8 mouse cellular contexts compared by ENCODE assay signal in the genomic region with DNA sequence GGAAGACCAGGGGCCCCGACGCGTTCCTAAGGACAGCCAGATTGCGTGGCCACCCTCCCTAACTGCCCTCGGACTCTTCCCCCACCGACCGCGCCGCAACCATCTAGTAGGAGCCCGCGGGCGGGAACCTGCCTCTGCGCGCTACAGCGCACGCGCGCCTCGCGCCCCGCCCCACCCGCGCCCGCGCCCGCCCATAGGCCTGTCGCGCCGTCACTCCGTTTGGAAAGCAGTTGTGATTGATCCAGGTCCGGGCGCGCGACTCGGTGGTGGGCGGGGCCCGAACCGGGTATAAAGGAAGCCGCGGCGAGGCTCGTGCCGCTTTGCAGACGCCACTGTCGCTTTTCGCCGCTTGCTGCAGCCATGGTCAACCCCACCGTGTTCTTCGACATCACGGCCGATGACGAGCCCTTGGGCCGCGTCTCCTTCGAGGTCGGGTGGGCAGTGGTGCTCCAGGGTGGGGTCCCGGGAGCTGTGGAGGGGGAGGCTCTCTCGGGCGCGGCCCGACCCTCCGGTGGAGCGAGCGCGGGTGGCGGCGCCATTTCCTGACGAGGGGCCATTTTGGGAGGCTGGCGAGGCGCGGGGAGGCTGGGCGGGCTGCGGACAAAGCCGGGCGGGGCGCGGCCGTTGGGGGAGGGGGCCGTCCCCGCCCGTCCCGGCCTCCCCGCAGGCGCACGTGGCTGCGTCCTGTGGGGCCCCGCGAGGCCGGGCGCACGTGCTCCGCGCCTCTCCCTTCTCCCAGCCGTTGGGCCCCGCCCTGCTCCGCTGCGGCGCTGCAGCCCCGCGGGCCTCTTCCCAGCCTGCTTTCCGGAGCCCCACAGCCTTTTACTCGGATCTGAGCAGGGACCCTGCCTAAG. TPM values are rescaled to one million over a fixed set of nuclear protein-coding genes. Genes with fewer than 3 reads are reported as not detected.
A peak's percentile ranks its signal among the peaks of the same experiment; 100 is the strongest.
DNase-seq lines count a peak whose midpoint lies in the region; ATAC-seq and TF ChIP-seq lines count a peak whose summit lies in the region.

No protein-coding gene starts in this region.

- peak overlapping the region; percentile 98 for H3K27ac ChIP-seq in cortical plate, adult 2 months (ENCODE audit: insufficient read depth, low read length)

- peak; percentile 81 for ATAC-seq in megakaryocyte, adult 5-6 weeks (ENCODE audit: poor library complexity, severe bottlenecking)

- TF ChIP-seq CTCF in cortical plate, adult 2 months (IDR thresholded peaks at IDR 0.05; ENCODE audit: extremely low read depth, insufficient read depth, low read length) = no peak

- peak; percentile 88; the same call in 1 of the 2 replicates for TF ChIP-seq POLR2A in cortical plate, adult 2 months (IDR thresholded peaks at IDR 0.05; ENCODE audit: extremely low read depth, insufficient read depth, low read length)

- peak overlapping the region; percentile 56 for H3K4me3 ChIP-seq in cortical plate, adult 2 months (ENCODE audit: insufficient read depth, low read length)

- DNase-seq in adipocyte (ENCODE audit: low spot score) = peak; percentile 94
- peak; percentile 97 to 98 for DNase-seq in gastrocnemius, adult 8-10 months (ENCODE audit: low spot score in 2 of 2)
- DNase-seq in induced T-regulatory cell, adult 2 months (ENCODE audit: low read depth) = peak; percentile 97
- peak; percentile 98 to 99 for DNase-seq in left cerebral cortex, adult 8-10 months (ENCODE audit: low spot score in 2 of 2)
- peak; percentile 97 for DNase-seq in right cerebral cortex, adult 18-20 months
- peak; percentile 100 for DNase-seq in urinary bladder, adult 2 months (ENCODE audit: low spot score)

- H3K4me1 ChIP-seq in cortical plate, adult 2 months (ENCODE audit: control insufficient read depth, insufficient read depth, low read length) = peaks cover 4% of the 10 kb centered on the region; the same call in 1 of the 2 replicates

RNA-seq across cellular contexts. Expression of a gene that starts 0.5 kb away (rescaled TPM):
- polyA plus RNA-seq in cortical plate, adult 2 months (2012; rRNA removed) = 2,439 and 2,636 TPM in 2 replicates
- total RNA-seq in gastrocnemius, adult 8-10 months (2022) = 100 to 1,000 TPM; 189 to 256 (median 213) TPM
- total RNA-seq in left cerebral cortex, adult 8-10 months (2022) = 1,000 to 10,000 TPM; 1,587 to 1,877 (median 1,701) TPM
- 3,541 and 3,784 TPM in 2 replicates for total RNA-seq in megakaryocyte, adult 5-6 weeks (2015)
- 1,457 and 1,607 TPM in 2 replicates for total RNA-seq in megakaryocyte, adult 5-6 weeks (2017)
- polyA plus RNA-seq in urinary bladder, adult 2 months (2012; rRNA removed) = 1,961 and 2,442 TPM in 2 replicates

RNA-seq across cellular contexts. Expression of a gene that starts 26.9 kb away (rescaled TPM):
- 105 and 108 TPM in 2 replicates for polyA plus RNA-seq in cortical plate, adult 2 months (2012; rRNA removed)
- 10 to 100 TPM; 50.7 to 65.8 (median 53.6) TPM for total RNA-seq in gastrocnemius, adult 8-10 months (2022)
- 100 to 1,000 TPM; 199 to 214 (median 211) TPM for total RNA-seq in left cerebral cortex, adult 8-10 months (2022)
- total RNA-seq in megakaryocyte, adult 5-6 weeks (2015) = 37.8 and 39.0 TPM in 2 replicates
- total RNA-seq in megakaryocyte, adult 5-6 weeks (2017) = 7.9 and 12.6 TPM in 2 replicates
- polyA plus RNA-seq in urinary bladder, adult 2 months (2012; rRNA removed) = 12.4 and 33.6 TPM in 2 replicates

RNA-seq across cellular contexts. Expression of a gene that starts 28.5 kb away (rescaled TPM):
- polyA plus RNA-seq in cortical plate, adult 2 months (2012; rRNA removed) = 81.7 and 83.3 TPM in 2 replicates
- total RNA-seq in gastrocnemius, adult 8-10 months (2022) = 10 to 100 TPM; 47.7 to 58.3 (median 56.0) TPM
- 10 to 100 TPM; 37.9 to 41.3 (median 39.0) TPM for total RNA-seq in left cerebral cortex, adult 8-10 months (2022)
- total RNA-seq in megakaryocyte, adult 5-6 weeks (2015) = 235 and 240 TPM in 2 replicates
- 173 and 184 TPM in 2 replicates for total RNA-seq in megakaryocyte, adult 5-6 weeks (2017)
- 97.0 and 110 TPM in 2 replicates for polyA plus RNA-seq in urinary bladder, adult 2 months (2012; rRNA removed)

RNA-seq across cellular contexts. Expression of a gene that starts 59.9 kb away (rescaled TPM):
- polyA plus RNA-seq in cortical plate, adult 2 months (2012; rRNA removed) = 103 and 109 TPM in 2 replicates
- total RNA-seq in gastrocnemius, adult 8-10 months (2022) = 10 to 100 TPM; 19.1 to 24.8 (median 19.7) TPM
- 100 to 1,000 TPM; 221 to 283 (median 254) TPM for total RNA-seq in left cerebral cortex, adult 8-10 months (2022)
- 54.1 and 63.5 TPM in 2 replicates for total RNA-seq in megakaryocyte, adult 5-6 weeks (2015)
- 43.7 and 56.3 TPM in 2 replicates for total RNA-seq in megakaryocyte, adult 5-6 weeks (2017)
- 22.3 and 29.5 TPM in 2 replicates for polyA plus RNA-seq in urinary bladder, adult 2 months (2012; rRNA removed)

Comparison
In these comparisons a context has a peak if more than half of its experiments do, and no peak if none do; other contexts are left out.
1. Peak in every context shown above with its lines: DNase-seq, ATAC-seq, H3K4me3 ChIP-seq and H3K27ac ChIP-seq.
2. RNA of a gene that starts 0.5 kb away (total RNA-seq): 1,457 to 3,784 TPM in megakaryocyte, adult 5-6 weeks and 1,587 to 1,877 TPM in left cerebral cortex, adult 8-10 months; 189 to 256 TPM in gastrocnemius, adult 8-10 months; every median in the first group is over 4 times any median in the second.